Mouse (Mus musculus) left cerebral cortex, adult 2 months (tissue): Measurements from ENCODE around the gene Bpifb4. TPM values are rescaled to one million over a fixed set of nuclear protein-coding genes. Genes with fewer than 3 reads are reported as not detected.

Source experiments
- DNase-seq, 2 experiments: peaks; one replicate each; pipeline ENCODE4 v3.0.0; 2021 to 2022; ENCODE audit warnings: low spot score in 2 of 2, mixed read lengths in 1 of 2; ENCODE audit errors: extremely low spot score in 1 of 2
- H3K27ac ChIP-seq: fragments of 200-600 bp; 2 replicates; pipeline ENCODE4 v1.8.1; 2022
- H3K4me3 ChIP-seq: fragments of 200-600 bp; 2 replicates; pipeline ENCODE4 v1.8.1; 2022
- CTCF ChIP-seq: fragments of 200-600 bp; IDR thresholded peaks from 2 replicates; pipeline ENCODE4 v1.8.1; 2022; ENCODE audit warnings: antibody characterized with exemption, mild to moderate bottlenecking, moderate library complexity
- intact Hi-C: fragments of 180-260 bp; cut with DNase I; formaldehyde crosslinking; loops from one replicate; pipeline ENCODE4 v1.15.1; 2025
- total RNA-seq, 2 experiments: library from RNA; stranded (reverse); gene quantifications; 2 replicates each; pipeline ENCODE4 v1.2.3; 2021

Bpifb4 gene
- total RNA-seq, 2 experiments from 2014 or later = not detected

- Histone ChIP-seq H3K27ac (no peak overlapping the region), H3K4me3 (no peak overlapping the region)
- DNase-seq = no peak
- TF ChIP-seq CTCF = no peak
- intact Hi-C loops = loop anchor here (5.0 kb wide), 1 partner anchor 213 kb away; no protein-coding TSS in a partner anchor
Measured at GRCm38 (mm10) chr2:153944567-153944966, 6.6 kb downstream of the Bpifb4 start.

GRCm38 (mm10) chr2:153952897-153953296 lies 14.9 kb downstream of the Bpifb4 start:
- Histone ChIP-seq H3K4me3 (no peak overlapping the region), H3K27ac (no peak overlapping the region)
- intact Hi-C loops = loop anchor here (5.0 kb wide), 2 partner anchors 141 to 286 kb away; no protein-coding TSS in a partner anchor
- peak; percentile 37 to 63 for DNase-seq
- peak; percentile 81 for TF ChIP-seq CTCF

- peak; percentile 54 for TF ChIP-seq CTCF
- Histone ChIP-seq H3K4me3 (no peak overlapping the region), H3K27ac (no peak overlapping the region)
- intact Hi-C loops = loop anchor here (5.0 kb wide), 2 partner anchors 142 to 287 kb away; no protein-coding TSS in a partner anchor
- DNase-seq = no peak
Measured at GRCm38 (mm10) chr2:153953836-153954235, 15.8 kb downstream of the Bpifb4 start.

GRCm38 (mm10) chr2:153962821-153963331 lies 24.9 kb downstream of the Bpifb4 start:
- TF ChIP-seq CTCF = no peak
- peak; percentile 24 to 28 for DNase-seq
- intact Hi-C loops = loop anchor here (2.0 kb wide), 1 partner anchor 42 kb away; no protein-coding TSS in a partner anchor
- H3K27ac ChIP-seq = peak overlapping the region; percentile 28; the same call in 1 of the 2 replicates
- H3K4me3 ChIP-seq = no peak overlapping the region

- TF ChIP-seq CTCF = no peak
- intact Hi-C loops = loop anchor here (2.0 kb wide), 1 partner anchor 43 kb away; no protein-coding TSS in a partner anchor
- H3K27ac ChIP-seq = peak overlapping the region; percentile 28; the same call in 1 of the 2 replicates
- DNase-seq = peak in 1 of 2 experiments; percentile 16
- H3K4me3 ChIP-seq = no peak overlapping the region
Measured at GRCm38 (mm10) chr2:153963334-153963733, 25.3 kb downstream of the Bpifb4 start.

GRCm38 (mm10) chr2:153970221-153970620 lies 32.2 kb downstream of the Bpifb4 start:
- H3K4me3 ChIP-seq = no peak overlapping the region
- intact Hi-C loops = no loop called here
- DNase-seq = no peak
- no peak overlapping the region for H3K27ac ChIP-seq
- no peak for TF ChIP-seq CTCF

GRCm38 (mm10) chr2:153974582-153974981 lies 36.6 kb downstream of the Bpifb4 start, which contains the start of gene Bpifa6:
Bpifa6 (plus strand) TSS chr2:153974945.
- no peak for TF ChIP-seq CTCF
- DNase-seq = no peak
- intact Hi-C loops = no loop called here
- no peak within 1 kb of the TSS for H3K27ac ChIP-seq
- no peak within 1 kb of the TSS for H3K4me3 ChIP-seq

GRCm38 (mm10) chr2:153995770-153996169 lies 57.8 kb downstream of the Bpifb4 start:
- intact Hi-C loops = no loop called here
- Histone ChIP-seq H3K27ac (no peak overlapping the region), H3K4me3 (no peak overlapping the region)
- peak; percentile 86 for TF ChIP-seq CTCF
- DNase-seq = peak; percentile 67 to 75

GRCm38 (mm10) chr2:154000501-154000900 lies 62.5 kb downstream of the Bpifb4 start:
- intact Hi-C loops = no loop called here
- H3K4me3 ChIP-seq = no peak overlapping the region
- no peak for DNase-seq
- no peak for TF ChIP-seq CTCF
- H3K27ac ChIP-seq = no peak overlapping the region

- Histone ChIP-seq H3K4me3 (no peak overlapping the region), H3K27ac (no peak overlapping the region)
- intact Hi-C loops = no loop called here
- no peak for DNase-seq
- TF ChIP-seq CTCF = no peak
Measured at GRCm38 (mm10) chr2:154001056-154001455, 63.0 kb downstream of the Bpifb4 start.

GRCm38 (mm10) chr2:154004456-154004855 lies 66.4 kb downstream of the Bpifb4 start:
- intact Hi-C loops = no loop called here
- Histone ChIP-seq H3K27ac (no peak overlapping the region), H3K4me3 (no peak overlapping the region)
- no peak for TF ChIP-seq CTCF
- DNase-seq = no peak

GRCm38 (mm10) chr2:154005094-154005493 lies 67.1 kb downstream of the Bpifb4 start:
- no peak for TF ChIP-seq CTCF
- Histone ChIP-seq H3K27ac (no peak overlapping the region), H3K4me3 (no peak overlapping the region)
- intact Hi-C loops = no loop called here
- no peak for DNase-seq

- H3K4me3 ChIP-seq = no peak overlapping the region
- intact Hi-C loops = no loop called here
- H3K27ac ChIP-seq = no peak overlapping the region
- no peak for DNase-seq
- no peak for TF ChIP-seq CTCF
Measured at GRCm38 (mm10) chr2:154005734-154006133, 67.7 kb downstream of the Bpifb4 start.
